Mouse (Mus musculus) midbrain, embryonic 12.5 days (tissue): ENCODE data around the gene Tedc1. TPM values are rescaled to one million over a fixed set of nuclear protein-coding genes. Genes with fewer than 3 reads are reported as not detected.
A peak's percentile ranks its signal among the peaks of the same experiment; 100 is the strongest.

ENCODE experiments used
- ATAC-seq: fragments of 200-750 bp; cut with Nextera tagmentation; 2 replicates; pipeline ENCODE4 v1.8.0; 2017; ENCODE audit warnings: low read depth, moderate TSS enrichment, moderate library complexity; ENCODE audit not compliant: low FRiP score
- H3K27ac ChIP-seq: fragments of 300-500 bp; sonication (generic); replicated peaks from 2 replicates; pipeline ENCODE4 v1.5.1; 2016; ENCODE audit warnings: mild to moderate bottlenecking
- H3K27me3 ChIP-seq: fragments of 300-500 bp; sonication (generic); 2 replicates; pipeline ENCODE4 v1.6.1; 2016; ENCODE audit warnings: mild to moderate bottlenecking
- H3K36me3 ChIP-seq: fragments of 300-500 bp; sonication (generic); 2 replicates; pipeline ENCODE4 v1.6.1; 2016
- H3K4me1 ChIP-seq: fragments of 300-500 bp; sonication (generic); 2 replicates; pipeline ENCODE4 v1.6.1; 2016
- H3K4me2 ChIP-seq: fragments of 300-500 bp; sonication (generic); replicated peaks from 2 replicates; pipeline ENCODE4 v1.6.1; 2016; ENCODE audit warnings: mild to moderate bottlenecking, moderate library complexity
- H3K4me3 ChIP-seq: fragments of 300-500 bp; sonication (generic); 2 replicates; pipeline ENCODE4 v1.5.1; 2016; ENCODE audit warnings: mild to moderate bottlenecking
- H3K9ac ChIP-seq: fragments of 300-500 bp; sonication (generic); replicated peaks from 2 replicates; pipeline ENCODE4 v1.6.1; 2016; ENCODE audit warnings: mild to moderate bottlenecking, moderate library complexity
- H3K9me3 ChIP-seq: fragments of 300-500 bp; sonication (generic); 2 replicates; pipeline ENCODE4 v1.6.1; 2016; ENCODE audit warnings: mild to moderate bottlenecking
- WGBS: fragments of 180-500 bp; shearing (Covaris S2); methylation state at CpG from one replicate; pipeline ENCODE4 v1.1.7; 2016; 5-methylcytosine and 5-hydroxymethylcytosine counted together
- polyA plus RNA-seq: library from polyadenylated mRNA; unstranded; fragments of >200 nt; fragmentation: Nextera tagmentation; extraction: Ambion mirVana; gene quantifications from 2 replicates; pipeline ENCODE4 v1.2.1, GENCODE M21; 2016

The Tedc1 gene
- polyA plus RNA-seq, 1 experiment from 2014 or later, result 43.5 TPM

- peaks cover 55% of the 10 kb centered on the region for H3K36me3 ChIP-seq
- no peaks in the 10 kb centered on the region for H3K9me3 ChIP-seq
- H3K4me1 ChIP-seq, result peaks cover 46% of the 10 kb centered on the region
- H3K4me3 ChIP-seq, result peak overlapping the region; percentile 72
- ATAC-seq, result peak; percentile 20
- peaks cover 19% of the 10 kb centered on the region for H3K27me3 ChIP-seq
- peak overlapping the region; percentile 65 for H3K4me2 ChIP-seq
- peak overlapping the region; percentile 78 for H3K9ac ChIP-seq
- 3% methylated on average over 49 of the region's 49 CpGs for WGBS
- peak overlapping the region; percentile 93 for H3K27ac ChIP-seq
These were observed 15.4 kb upstream of the Tedc1 start for GRCm38 (mm10) chr12:113140616-113141411.

- H3K27ac ChIP-seq, result peak overlapping the region; percentile 67
- WGBS, result 33% methylated on average over 8 of the region's 8 CpGs
These were observed 14.7 kb upstream of the Tedc1 start for GRCm38 (mm10) chr12:113141531-113141973.

GRCm38 (mm10) chr12:113142021-113142975 is 13.9 kb upstream of the Tedc1 start:
- Histone ChIP-seq H3K9me3 (no peaks in the 10 kb centered on the region), H3K36me3 (peaks cover 40% of the 10 kb centered on the region), H3K9ac (peak overlapping the region; percentile 78), H3K27me3 (peaks cover 26% of the 10 kb centered on the region), H3K4me2 (peak overlapping the region; percentile 65), H3K27ac (peak overlapping the region; percentile 67), H3K4me3 (peak overlapping the region; percentile 72), H3K4me1 (peaks cover 54% of the 10 kb centered on the region)
- 23% methylated on average over 15 of the region's 15 CpGs for WGBS
- ATAC-seq, result no peak

More at GRCm38 (mm10) chr12:113141531-113141973, 14.7 kb upstream of the Tedc1 start:
- ATAC-seq, result no peak
- peaks cover 48% of the 10 kb centered on the region for H3K36me3 ChIP-seq
- H3K27me3 ChIP-seq, result peaks cover 20% of the 10 kb centered on the region
- H3K4me1 ChIP-seq, result peaks cover 51% of the 10 kb centered on the region
- H3K9me3 ChIP-seq, result no peaks in the 10 kb centered on the region
- peak overlapping the region; percentile 78 for H3K9ac ChIP-seq
- peak overlapping the region; percentile 72 for H3K4me3 ChIP-seq
- peak overlapping the region; percentile 65 for H3K4me2 ChIP-seq

- 71% methylated on average over 7 of the region's 7 CpGs for WGBS
- no peak for ATAC-seq
- peak overlapping the region; percentile 65 for H3K4me2 ChIP-seq
These were observed 13.1 kb upstream of the Tedc1 start for GRCm38 (mm10) chr12:113143164-113143563.

GRCm38 (mm10) chr12:113144001-113144756 is 12.0 kb upstream of the Tedc1 start:
- Histone ChIP-seq H3K4me1 (peaks cover 51% of the 10 kb centered on the region), H3K9me3 (no peaks in the 10 kb centered on the region), H3K4me2 (no peak overlapping the region), H3K36me3 (peaks cover 25% of the 10 kb centered on the region), H3K9ac (no peak overlapping the region), H3K4me3 (no peak overlapping the region), H3K27me3 (peaks cover 43% of the 10 kb centered on the region), H3K27ac (no peak overlapping the region)
- 80% methylated on average over 20 of the region's 20 CpGs for WGBS
- no peak for ATAC-seq

More at GRCm38 (mm10) chr12:113143164-113143563, 13.1 kb upstream of the Tedc1 start:
- Histone ChIP-seq H3K4me3 (peak overlapping the region; percentile 72; the same call in 1 of the 2 replicates), H3K36me3 (peaks cover 32% of the 10 kb centered on the region), H3K27me3 (peaks cover 34% of the 10 kb centered on the region), H3K27ac (peak overlapping the region; percentile 52; the same call in 1 of the 2 replicates), H3K9me3 (no peaks in the 10 kb centered on the region), H3K4me1 (peaks cover 53% of the 10 kb centered on the region), H3K9ac (peak overlapping the region; percentile 78)

GRCm38 (mm10) chr12:113144886-113145285 is 11.3 kb upstream of the Tedc1 start:
- H3K4me2 ChIP-seq, result no peak overlapping the region
- H3K9ac ChIP-seq, result no peak overlapping the region
- peaks cover 50% of the 10 kb centered on the region for H3K27me3 ChIP-seq
- no peaks in the 10 kb centered on the region for H3K9me3 ChIP-seq
- peaks cover 25% of the 10 kb centered on the region for H3K36me3 ChIP-seq
- H3K4me1 ChIP-seq, result peaks cover 47% of the 10 kb centered on the region
- ATAC-seq, result no peak
- no peak overlapping the region for H3K27ac ChIP-seq
- H3K4me3 ChIP-seq, result no peak overlapping the region
- WGBS, result 91% methylated on average over 16 of the region's 16 CpGs

- ATAC-seq, result no peak
- Histone ChIP-seq H3K36me3 (peaks cover 25% of the 10 kb centered on the region), H3K4me1 (peaks cover 47% of the 10 kb centered on the region), H3K9me3 (no peaks in the 10 kb centered on the region), H3K4me3 (no peak overlapping the region), H3K27me3 (peaks cover 56% of the 10 kb centered on the region), H3K27ac (no peak overlapping the region), H3K9ac (no peak overlapping the region), H3K4me2 (no peak overlapping the region)
- 88% methylated on average over 5 of the region's 5 CpGs for WGBS
These were observed 10.6 kb upstream of the Tedc1 start for GRCm38 (mm10) chr12:113145591-113145990.

GRCm38 (mm10) chr12:113146112-113147057 is 9.8 kb upstream of the Tedc1 start, which contains the start of gene Crip1:
Gene Crip1, plus strand, starts transcription at chr12:113146316.
- Histone ChIP-seq H3K4me3 (no peak within 1 kb of the TSS), H3K9ac (no peak within 1 kb of the TSS)

GRCm38 (mm10) chr12:113147481-113147880 is 8.7 kb upstream of the Tedc1 start:
- peaks cover 66% of the 10 kb centered on the region for H3K27me3 ChIP-seq
- peaks cover 25% of the 10 kb centered on the region for H3K36me3 ChIP-seq
- peaks cover 43% of the 10 kb centered on the region for H3K4me1 ChIP-seq

More at GRCm38 (mm10) chr12:113146112-113147057, 9.8 kb upstream of the Tedc1 start, which contains the start of gene Crip1:
- Histone ChIP-seq H3K36me3 (peaks cover 25% of the 10 kb centered on the region), H3K27ac (no peak within 1 kb of the TSS), H3K4me2 (peak within 1 kb of the TSS; percentile 29), H3K9me3 (no peaks in the 10 kb centered on the region), H3K4me1 (peaks cover 43% of the 10 kb centered on the region), H3K27me3 (peaks cover 61% of the 10 kb centered on the region)
- peak; percentile 24; the same call in 1 of the 2 replicates for ATAC-seq
- 8% methylated on average over 45 of the region's 45 CpGs for WGBS

GRCm38 (mm10) chr12:113148381-113149035 is 7.7 kb upstream of the Tedc1 start:
- H3K4me1 ChIP-seq, result peaks cover 33% of the 10 kb centered on the region
- no peak overlapping the region for H3K4me2 ChIP-seq
- H3K27me3 ChIP-seq, result peaks cover 76% of the 10 kb centered on the region
- no peak overlapping the region for H3K9ac ChIP-seq
- H3K36me3 ChIP-seq, result peaks cover 23% of the 10 kb centered on the region
- no peak for ATAC-seq
- H3K9me3 ChIP-seq, result no peaks in the 10 kb centered on the region
- H3K4me3 ChIP-seq, result no peak overlapping the region
- 35% methylated on average over 16 of the region's 16 CpGs for WGBS
- no peak overlapping the region for H3K27ac ChIP-seq

More at GRCm38 (mm10) chr12:113147481-113147880, 8.7 kb upstream of the Tedc1 start:
- 89% methylated on average over 8 of the region's 8 CpGs for WGBS
- Histone ChIP-seq H3K9ac (no peak overlapping the region), H3K4me2 (no peak overlapping the region), H3K27ac (no peak overlapping the region), H3K4me3 (no peak overlapping the region), H3K9me3 (no peaks in the 10 kb centered on the region)
- no peak for ATAC-seq
